Mouse (Mus musculus): ENCODE measurements around the gene Bend3.

The Bend3 gene

DNA sequence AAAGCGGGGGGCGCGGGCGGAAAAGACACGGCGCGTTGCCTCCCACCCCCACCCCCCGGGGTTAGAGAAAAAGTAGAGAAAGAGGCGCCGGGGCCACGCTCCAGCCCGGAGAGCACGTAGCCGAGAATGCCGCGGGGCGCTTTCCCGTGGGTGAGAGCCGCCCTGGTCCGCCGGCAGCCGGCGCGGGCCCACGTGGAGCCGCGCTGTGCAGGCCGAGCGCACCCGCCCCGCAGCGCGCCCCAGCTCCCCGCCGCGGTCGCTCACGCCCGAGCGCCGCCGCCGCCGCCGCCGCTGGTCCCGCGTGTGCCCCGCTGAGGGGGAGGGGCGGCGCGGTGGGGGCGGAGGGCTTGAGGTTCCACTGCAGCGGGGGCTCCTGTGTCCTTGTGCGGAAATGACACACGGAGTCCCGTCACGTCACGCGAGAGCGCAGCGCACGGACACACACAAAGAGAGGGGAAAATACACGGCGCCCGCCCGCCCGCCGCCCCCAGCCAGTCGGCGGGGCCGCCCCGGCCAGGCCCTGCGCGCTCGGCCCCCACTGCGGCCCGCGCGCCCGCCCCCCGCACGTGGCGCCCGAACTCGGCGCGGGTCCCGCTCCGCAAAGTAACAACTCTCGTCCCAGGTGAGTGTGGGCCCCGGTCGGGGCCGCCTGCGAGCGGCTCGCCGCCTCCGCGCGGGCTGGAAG lies at the start of gene Bend3:
TSS of gene Bend3 (plus strand) at position 81 of the 685 bp plus-strand sequence.
- peak; percentile 43 to 54 for DNase-seq

DNA sequence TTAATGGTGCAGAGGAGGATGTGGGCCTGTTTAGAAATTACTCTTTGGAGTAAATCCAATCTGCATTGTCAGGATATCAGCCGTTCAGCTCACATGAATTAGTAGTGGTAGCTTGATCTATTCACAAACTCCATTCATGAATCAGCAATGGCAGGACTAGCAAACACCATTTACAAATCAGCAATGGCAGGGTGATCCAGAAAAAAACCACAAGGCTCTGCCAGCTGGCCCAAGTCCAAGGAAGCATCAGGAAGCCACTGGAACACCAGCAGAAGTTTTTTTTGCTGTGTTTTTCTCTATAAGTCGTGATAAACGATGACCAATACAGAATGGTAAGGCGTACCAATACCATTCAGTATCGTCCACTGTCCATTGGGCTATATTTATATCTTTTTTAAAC lies 48.0 kb upstream of the Bend3 start:
- DNase-seq: no peak

DNA sequence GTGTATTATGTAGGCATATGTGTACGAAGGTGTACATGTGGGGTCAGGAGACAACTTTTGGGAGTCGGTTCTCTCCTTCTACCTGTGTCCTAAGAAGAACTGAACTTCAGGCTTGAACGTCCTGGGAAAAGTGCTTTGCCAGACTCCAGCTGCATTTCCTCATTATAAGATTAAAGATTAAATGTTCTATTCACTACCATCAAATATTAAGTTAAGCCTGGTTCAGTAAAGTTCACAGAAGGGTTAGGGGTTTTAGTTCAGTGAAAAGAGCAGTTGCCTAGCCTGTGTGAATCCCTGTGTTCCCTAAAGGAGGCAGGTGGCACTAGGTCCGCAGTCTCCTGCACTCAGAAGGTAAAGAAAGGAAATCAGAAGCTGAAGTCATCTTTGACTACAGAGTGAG lies 44.3 kb upstream of the Bend3 start:
- DNase-seq: no peak

DNA sequence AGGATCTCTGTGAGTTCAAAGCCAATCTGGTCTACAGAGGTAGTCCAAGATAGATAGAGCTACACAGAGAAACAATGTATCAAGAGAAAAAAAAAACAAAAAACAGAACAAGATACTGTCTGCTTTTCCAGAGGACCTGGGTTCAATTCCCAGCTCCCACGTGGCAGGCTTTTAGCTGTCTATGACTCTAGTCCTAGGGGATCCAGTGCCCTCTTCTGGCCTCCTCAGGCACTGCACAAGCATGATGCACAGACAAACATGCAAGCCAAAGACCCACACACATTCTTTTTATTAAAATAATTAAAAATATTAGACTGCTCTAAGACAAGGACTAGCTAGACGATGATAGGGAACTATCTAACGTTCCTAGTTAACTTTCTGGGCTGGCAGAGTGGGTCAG lies 42.9 kb upstream of the Bend3 start:
- no peak for DNase-seq

DNA sequence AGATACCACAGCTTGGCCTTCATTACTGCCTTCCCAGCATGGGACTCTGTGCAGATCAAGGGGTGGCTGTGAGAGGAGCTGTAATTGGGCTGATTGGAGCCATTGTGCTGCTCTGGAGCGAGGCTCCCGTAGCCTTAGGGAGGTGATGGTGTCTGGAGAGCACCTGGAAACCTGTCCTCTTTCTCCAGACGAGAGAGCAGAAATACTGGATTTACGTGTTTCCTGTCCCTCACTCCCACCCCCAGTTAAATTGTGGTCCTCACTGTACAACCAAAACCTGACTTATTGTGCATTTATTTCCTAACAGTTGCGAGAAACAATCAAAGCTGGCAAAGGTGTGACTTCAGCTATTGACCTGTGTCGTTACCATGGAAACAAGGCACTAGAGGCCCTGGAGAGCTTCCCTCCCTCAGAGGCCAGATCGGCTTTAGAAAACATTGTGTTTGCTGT lies 39.1 kb upstream of the Bend3 start:
- peak; percentile 20 to 30 for DNase-seq

DNA sequence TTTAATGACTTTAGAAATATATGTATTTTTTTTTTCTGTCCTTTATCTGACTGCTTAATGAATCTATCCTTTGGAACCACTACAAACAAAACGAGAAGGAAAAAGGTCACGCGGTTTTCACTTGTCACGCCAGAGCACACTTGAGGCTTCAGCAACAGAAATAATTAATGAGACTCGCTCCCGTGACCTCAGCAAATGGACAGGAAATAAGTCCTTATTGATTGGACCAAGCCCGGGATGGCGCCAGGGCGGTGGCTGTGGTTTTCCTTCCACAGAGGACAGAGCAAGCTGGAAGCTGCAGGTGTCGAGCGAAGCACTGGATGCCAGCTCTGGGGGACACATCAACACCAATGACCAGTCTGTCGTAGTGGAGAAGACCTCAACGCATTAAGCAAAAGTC lies 38.6 kb upstream of the Bend3 start:
- peak in 1 of 2 experiments; percentile 13 for DNase-seq

DNA sequence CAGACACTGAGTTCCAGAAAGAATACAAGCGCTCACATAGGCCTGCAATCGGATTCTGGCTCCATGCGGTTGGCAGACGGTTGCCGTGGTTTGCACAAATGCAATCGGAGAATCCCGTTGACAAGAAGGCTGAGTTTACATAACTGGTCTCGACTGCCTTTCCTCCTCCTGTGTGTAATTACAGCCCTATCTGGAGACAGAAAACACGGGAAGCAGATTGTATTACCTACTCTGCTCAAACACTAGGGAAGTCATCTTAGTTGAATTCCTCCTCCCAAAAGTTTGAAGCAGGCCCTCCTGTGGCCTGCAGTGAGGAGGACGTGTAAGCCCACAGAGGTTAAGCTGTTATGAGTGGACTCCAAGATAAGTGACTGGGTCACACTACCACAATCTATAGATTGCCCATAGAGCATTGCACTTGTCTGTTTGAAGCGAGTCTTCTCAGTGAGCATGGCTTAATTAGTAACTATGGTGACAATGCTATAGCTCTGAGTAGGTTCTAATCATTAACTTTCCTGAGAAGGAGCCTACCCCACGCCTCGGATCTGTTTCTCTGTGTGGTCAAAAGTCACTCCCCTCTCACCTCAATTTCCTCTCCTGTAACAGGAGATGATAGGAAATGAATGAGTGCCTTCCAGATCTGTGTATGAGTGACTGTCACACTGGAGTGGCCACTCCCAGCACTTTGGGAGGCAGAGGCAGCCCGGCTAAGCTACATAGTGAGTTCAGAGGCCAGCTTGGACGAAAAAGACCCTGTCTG lies 37.5 kb upstream of the Bend3 start:
- DNase-seq: no peak

DNA sequence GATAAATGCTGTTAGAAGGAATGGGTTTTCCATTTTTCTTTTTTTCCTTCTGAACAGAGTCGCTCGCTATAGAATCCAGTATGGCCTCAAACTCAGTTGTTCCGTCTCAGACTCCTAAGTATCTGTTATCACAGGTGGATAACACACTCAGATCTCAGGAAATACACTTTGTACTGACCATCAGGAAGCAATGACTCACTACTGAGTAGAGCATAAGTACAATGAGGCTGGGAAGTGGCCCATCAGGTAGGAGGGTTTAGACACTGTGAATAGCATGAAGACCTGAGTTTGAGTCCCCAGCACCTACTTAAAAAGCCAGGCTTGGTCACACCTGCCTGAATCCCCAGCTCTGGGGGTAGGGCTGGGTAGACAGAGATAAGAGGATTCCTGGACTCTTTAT lies 30.0 kb upstream of the Bend3 start:
- DNase-seq: no peak

DNA sequence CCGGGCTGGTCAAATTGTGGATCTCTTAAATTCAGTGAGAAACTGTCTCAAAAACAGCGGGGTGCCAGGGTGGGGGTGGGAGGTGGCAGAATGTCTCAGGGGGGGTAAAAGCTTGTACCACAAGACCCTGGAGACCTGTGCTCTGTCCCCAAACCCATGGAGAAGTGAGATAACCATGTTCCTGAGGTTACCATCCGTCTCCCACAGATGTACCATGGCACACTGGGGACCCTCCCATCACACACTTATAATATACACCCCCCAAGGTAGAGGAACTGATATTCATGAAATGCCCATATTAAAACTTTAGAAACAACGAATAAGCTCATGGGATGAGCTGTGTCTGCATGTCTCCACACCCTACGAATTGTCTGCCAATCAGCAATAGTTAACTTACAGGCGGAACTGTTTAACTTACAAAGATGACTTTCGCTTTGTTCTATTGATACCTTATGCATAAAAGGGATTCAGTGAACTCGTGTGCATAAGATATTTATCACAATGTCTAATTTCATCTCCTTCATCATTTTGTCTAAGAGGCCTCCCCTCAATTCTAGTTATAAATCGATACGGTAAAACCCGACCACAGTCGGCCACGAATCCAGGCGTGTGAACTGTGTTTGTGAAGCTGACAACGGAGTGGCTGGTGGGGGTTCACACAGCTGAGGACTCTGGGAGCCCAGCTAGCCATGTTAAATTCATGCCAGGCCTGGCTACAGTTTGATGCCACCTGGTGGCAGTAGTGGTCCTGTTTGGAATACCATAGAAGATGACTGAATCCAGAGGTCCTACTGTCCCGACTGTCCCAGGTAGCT lies 26.6 kb upstream of the Bend3 start:
- peak; percentile 56 to 71 for DNase-seq

DNA sequence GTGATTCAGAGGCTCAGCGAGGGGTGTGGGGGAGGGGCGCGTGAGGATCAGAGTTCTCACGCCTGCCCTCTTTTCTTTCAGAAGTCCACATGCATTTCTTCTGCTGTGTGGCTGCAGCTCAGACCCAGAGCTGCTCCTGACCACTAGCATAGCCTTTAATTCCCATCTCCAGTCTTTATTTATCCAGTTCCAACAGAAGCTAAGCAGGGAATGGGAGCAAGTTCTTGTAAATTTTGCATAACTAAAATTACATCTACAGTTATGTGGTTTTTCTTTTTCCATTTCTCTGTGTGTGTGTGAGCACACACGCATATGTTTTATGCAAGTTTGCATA lies 26.0 kb upstream of the Bend3 start:
- no peak for DNase-seq

DNA sequence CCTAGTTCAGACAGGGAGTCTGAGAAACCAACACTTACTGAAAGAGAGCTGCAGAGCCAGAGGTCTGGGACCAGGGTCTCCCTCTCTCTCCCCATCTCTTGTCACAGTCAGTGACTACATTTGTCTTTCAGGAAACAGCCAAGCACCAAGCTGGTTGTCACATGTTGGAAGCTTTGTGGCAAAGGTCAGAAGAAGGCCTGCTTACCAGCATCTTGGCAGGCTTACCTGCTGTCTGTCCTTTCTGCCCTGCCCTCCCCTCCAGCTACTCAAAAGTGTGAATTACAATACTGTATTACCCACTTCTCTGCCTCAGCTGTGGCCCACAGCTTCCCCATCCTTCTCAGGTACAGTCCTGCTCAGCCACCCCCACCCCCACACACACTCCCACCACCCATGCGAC lies 24.4 kb upstream of the Bend3 start:
- no peak for DNase-seq

DNA sequence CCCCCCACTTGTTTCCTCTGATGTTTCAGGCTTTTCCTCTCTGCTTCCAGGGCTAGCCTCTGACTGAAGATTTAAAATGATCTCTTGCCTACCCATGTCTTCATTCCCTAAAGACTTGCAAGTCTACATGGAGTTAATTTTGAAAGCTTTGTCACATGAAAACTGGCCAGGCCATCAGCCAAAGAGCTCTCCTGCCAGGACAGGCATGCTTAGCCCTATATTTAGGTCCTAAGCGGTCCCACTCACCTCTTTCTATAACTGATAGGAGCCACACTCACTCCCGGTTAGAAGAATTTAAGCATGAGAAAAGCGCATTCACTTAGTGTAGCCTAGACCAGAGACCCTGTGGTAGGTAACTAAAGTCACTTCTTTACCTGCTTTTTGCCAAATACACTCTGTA lies 24.0 kb upstream of the Bend3 start:
- DNase-seq: no peak

DNA sequence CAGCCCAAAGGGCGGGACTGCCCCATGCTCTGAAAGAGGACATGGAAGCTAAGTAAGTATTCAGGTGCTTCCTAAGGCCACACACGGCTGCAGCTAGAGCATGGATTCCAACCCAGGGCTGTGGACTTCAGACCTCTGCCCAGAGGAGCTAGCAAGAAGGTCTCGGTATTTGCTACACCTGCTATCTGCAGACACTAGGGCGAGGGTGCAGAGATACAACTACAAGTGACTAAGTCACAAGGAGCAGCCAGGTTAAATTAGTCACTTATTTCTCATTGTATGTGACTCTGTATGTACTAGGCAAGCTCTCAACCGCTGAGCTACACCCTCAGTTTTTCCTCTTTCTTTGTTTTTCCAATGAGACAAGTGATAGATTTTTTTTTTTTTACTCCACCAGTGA lies 15.8 kb upstream of the Bend3 start:
- no peak for DNase-seq

DNA sequence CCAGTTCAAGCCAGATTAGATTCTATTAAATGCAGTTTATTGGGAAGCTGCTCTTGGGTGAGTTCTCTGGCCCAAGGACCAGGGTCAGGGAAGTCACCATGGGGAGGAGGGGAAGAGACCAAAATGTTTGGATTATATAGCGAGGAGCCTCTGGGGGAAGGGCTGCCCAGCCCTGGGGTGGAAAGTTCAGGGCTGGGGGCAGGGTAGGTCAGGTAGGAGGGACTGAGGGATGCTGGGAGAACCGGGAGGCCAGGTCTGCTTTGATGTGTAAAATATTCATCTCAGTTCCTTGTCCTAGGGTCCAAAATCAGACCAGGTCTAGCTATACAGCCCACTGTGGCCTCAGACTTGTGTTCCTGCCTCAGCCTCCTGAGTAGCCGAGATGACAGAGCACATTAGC lies 15.4 kb upstream of the Bend3 start:
- no peak for DNase-seq

DNA sequence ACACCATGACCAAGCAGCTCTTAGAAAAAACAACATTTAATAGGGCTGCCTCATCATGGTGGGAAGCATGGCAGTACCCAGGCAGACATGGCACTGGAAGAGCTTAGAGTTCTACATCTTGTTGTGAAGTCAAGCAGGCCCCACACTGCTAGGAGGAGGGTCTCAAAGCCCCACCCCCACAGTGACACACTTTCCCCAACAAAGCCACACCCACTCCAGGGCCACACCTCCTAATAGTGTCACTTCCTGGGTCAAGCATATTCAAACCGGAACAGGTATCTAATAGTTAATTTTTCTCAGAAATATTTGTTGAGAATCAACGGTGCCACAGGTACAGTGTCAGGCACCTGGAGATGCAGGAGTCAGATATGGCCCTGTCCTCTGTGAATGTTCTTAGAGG lies 12.4 kb upstream of the Bend3 start:
- DNase-seq: no peak

DNA sequence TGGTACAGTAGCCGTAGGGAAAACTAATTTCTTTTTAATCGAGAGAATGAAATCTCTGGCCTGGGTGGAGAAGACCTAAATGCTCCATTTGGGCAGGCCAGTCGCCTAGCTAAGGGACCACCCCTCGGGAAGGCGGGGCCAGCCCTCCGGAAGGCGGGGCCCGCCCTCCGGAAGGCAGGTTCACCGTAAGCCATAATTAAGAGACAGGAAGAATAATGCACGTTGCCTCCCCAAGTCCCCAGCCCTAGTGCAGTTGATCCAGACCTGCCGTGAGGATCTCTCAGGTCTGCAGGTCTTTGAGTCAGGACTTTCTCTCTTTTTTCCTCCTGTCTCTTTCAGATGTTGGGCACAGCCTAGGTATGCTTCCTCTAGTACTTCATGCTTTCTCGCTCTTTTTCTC lies 11.0 kb upstream of the Bend3 start:
- no peak for DNase-seq

DNA sequence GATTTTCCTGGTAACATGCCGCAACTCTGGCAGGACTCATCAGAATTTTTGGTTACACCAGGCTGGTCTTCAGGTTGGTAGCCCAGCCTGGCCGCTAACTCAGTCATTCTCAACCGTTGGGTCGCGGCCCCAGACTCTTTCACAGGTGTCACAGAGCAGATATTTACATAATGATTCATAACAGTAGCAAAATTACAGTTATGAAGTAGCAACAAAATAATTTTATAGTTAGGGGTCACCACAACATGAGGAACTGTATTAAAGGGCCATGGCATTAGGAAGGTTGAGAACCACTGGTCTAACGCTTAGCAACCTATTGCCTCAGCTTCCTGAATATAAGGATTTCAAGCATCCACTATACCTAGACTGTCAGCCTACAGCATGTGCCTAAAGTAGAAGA lies 10.3 kb upstream of the Bend3 start:
- no peak for DNase-seq

DNA sequence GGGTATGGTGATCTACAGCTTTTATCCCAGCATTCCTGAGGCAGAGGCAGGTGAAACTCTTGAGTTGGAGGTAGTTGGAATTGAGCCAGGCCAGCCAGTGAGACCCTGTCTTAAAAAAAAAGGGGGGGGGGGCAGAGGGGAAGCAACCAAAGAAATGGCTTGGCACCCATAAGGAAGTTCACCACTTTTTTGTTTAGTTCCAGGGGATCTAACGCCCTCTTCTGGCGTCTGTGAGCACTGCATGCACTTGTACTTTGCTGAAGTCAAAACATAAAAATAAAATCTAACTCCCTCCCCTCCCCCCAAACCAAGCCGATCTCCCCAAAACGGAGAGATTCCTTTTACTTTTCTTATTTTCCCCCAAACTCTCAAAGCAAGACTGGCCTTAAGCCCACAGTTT lies 3.3 kb upstream of the Bend3 start:
- DNase-seq: peak in 1 of 2 experiments; percentile 10

DNA sequence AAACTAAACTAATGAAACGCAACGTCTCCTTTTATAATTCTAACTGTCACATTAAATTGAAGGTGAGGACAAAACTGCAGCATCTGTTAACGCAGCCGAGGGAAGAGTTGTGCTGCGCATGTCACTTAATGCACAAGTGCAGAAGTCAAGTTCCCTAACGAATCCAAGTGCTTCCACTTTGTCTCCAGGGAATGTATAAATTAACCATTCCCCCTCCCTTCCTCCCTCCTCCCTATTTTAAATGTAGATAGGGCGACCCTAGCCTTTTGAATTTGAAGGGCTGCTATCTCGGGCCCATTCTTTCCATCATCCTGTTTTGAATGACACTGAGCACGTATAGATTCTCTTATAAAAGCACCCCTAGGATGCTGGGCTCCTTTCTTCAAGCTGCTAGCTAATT lies 1.2 kb upstream of the Bend3 start:
- no peak for DNase-seq

DNA sequence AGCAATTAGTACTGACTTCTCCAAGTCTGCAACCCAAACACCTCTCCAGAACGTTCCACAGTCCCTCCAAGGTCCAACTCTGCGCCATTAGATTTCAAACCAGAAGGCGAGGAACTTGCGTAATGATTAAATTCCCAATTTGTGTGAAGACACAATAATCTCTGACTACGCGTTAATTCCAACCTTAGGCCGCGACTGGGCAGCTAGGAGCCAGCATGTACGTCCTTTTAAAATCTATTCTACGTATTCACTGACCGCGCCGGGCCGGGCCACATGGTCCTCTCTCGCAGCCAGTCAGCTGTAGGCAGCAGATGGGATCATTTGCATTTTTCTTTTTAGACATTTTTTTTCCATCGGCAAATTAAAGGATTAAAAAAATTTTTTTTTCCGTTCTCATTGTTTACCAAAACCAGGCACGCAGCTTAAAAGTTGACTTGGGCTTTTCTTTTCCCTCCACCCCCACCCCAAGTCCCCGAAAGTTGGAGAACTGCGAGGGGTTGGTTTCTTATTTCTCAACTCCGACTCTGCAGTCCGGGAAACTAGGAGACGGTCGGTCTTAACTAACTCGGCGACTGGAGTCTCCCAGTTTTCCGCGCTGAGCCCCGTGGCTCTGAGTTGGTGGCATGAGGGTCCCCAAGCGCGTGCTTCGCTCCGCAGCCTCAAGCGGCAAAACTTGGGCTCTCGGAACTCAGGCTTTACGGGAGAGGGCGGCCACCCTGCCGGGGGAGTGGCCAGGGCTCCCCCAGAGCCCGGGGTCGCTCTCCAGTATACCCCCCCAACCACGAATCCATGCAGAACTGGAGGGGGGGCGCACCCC lies 558 bp upstream of the Bend3 start:
- peak; percentile 49 to 54 for DNase-seq

DNA sequence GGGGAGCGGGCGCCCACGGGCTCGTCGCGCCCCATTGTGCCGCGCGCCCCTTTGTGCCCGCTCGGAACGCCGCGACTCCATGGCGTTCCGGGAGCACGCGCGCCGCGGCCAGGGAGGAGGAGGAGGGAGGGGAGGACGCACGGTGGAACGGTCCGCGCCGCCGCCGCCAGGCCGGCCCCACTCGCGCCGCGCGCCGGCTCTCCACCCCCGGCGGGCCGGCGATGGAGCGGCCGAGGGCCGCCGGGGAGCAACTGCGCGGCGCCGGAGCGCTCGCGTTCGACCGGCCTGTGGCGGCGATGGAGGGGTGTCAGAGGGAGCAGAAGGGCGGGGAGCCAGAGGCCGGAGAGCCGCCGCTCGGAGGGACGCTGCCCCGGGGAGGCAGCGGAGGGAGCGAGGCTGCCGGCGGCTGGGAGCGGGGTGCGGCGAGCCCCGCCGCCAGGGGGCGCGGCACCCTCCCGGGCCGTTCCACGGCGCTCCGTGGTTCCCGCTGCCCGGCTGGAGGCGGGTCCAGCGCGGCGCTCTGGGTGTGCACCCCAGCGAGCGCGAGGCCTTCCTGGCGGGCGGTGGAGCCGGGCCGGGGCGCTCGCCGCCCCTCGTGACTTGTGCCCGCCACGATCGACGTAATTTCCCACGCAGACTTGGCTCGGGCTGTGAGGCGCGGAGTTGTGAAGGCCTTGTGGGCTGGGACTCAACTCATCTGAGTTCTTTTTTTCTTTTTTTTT lies 966 bp downstream of the Bend3 start:
- DNase-seq: peak; percentile 87 to 91

DNA sequence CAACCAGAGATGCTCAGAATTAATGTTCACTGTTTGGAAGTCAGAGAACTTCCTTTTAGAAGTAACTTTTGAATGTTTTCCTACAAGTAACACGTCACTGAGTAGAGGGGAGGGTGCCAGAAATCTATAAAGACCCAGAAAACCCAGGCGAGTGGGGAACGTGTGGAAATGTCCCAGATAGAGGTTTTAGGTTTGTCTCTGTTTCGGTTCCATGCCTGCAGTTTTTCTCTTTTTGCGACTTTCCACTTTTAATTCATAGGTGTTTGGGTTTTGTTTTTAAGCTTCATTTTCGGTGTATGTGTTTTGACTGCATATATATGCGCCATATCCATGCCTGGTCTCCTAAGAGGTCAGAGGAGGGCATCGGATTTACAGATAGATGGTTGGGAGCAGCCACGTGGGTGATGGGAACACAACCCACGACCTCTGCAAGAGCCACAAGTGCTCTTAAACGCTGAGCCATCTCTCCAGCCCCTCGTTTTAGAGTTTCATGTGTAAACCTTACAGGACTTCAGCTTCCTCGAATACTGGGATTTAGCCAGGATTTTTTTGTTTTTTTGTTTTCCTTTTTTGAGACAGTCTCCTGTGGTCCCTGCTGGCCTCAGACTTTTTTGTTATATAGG lies 1.7 kb downstream of the Bend3 start:
- DNase-seq: no peak

All from lung, adult 18-20 months (tissue).